In genomic region chr9:108648166-108648565, GRCm38 (mm10) we compare ENCODE assay signal across 8 mouse cellular contexts. TPM values are rescaled to one million over a fixed set of nuclear protein-coding genes. Genes with fewer than 3 reads are reported as not detected.
DNase-seq lines count a peak whose midpoint lies in the region; ATAC-seq and TF ChIP-seq lines count a peak whose summit lies in the region.

No protein-coding gene starts in this region.

- no peak for TF ChIP-seq POLR2A in thymus, adult 2 months (IDR thresholded peaks at IDR 0.05; ENCODE audit: control insufficient read depth, extremely low read depth, insufficient read depth, low read length, poor library complexity)

- H3K4me1 ChIP-seq in thymus, adult 2 months (replicated peaks; ENCODE audit: control insufficient read depth, insufficient read depth, low read length): peaks cover 8% of the 10 kb centered on the region
- peaks cover 26% of the 10 kb centered on the region for H3K4me1 ChIP-seq in forebrain, embryonic 10.5 days
- peaks cover 13% of the 10 kb centered on the region for H3K4me1 ChIP-seq in lung, embryonic 16.5 days (replicated peaks; ENCODE audit: control insufficient read depth, insufficient read depth, low read length)
- H3K4me1 ChIP-seq in stomach, postnatal 0 days (replicated peaks; ENCODE audit: control insufficient read depth, insufficient read depth): 0 out of 2 replicates have a peak, but pooled peaks cover 2% of the 10 kb centered on the region

- no peaks in the 10 kb centered on the region for H3K9me3 ChIP-seq in forebrain, embryonic 10.5 days
- no peaks in the 10 kb centered on the region for H3K9me3 ChIP-seq in lung, embryonic 16.5 days (ENCODE audit: control insufficient read depth, low read length)
- no peaks in the 10 kb centered on the region for H3K9me3 ChIP-seq in stomach, postnatal 0 days (ENCODE audit: control insufficient read depth, low read length)

- peak overlapping the region; percentile 86 for H3K9ac ChIP-seq in lung, embryonic 16.5 days (ENCODE audit: low read length)
- peak overlapping the region; percentile 96 for H3K9ac ChIP-seq in stomach, postnatal 0 days (ENCODE audit: low read length)

- no peak for DNase-seq in thymus, adult 2 months
- no peak for DNase-seq in thymus, postnatal 25 days
- no peak for DNase-seq in forebrain, embryonic 10.5 days (ENCODE audit: extremely low spot score, low spot score)
- DNase-seq in kidney, adult 8-10 months: peak; percentile 59 to 73
- peak; percentile 42 for DNase-seq in stomach, postnatal 0 days (ENCODE audit: low spot score)
- DNase-seq in left cerebral cortex, adult 18-20 months (ENCODE audit: low spot score in 2 of 2): no peak
- DNase-seq in gastrocnemius, adult 8-10 months (ENCODE audit: low spot score in 2 of 2): no peak

- H3K4me2 ChIP-seq in lung, embryonic 16.5 days (ENCODE audit: low read depth, low read length): peak overlapping the region; percentile 81
- H3K4me2 ChIP-seq in stomach, postnatal 0 days (replicated peaks; ENCODE audit: low read depth): peak overlapping the region; percentile 73

- H3K4me3 ChIP-seq in thymus, adult 2 months (ENCODE audit: control insufficient read depth, insufficient read depth, low read length): peak overlapping the region; percentile 93
- peak overlapping the region; percentile 89 for H3K4me3 ChIP-seq in forebrain, embryonic 10.5 days
- peak overlapping the region; percentile 71 for H3K4me3 ChIP-seq in lung, embryonic 16.5 days (ENCODE audit: low read length)
- H3K4me3 ChIP-seq in stomach, postnatal 0 days (ENCODE audit: low read depth, low read length): peak overlapping the region; percentile 92

- no peaks in the 10 kb centered on the region for H3K27me3 ChIP-seq in thymus, adult 2 months (ENCODE audit: control insufficient read depth, insufficient read depth, low read length)
- H3K27me3 ChIP-seq in forebrain, embryonic 10.5 days (ENCODE audit: poor library complexity, severe bottlenecking): no peaks in the 10 kb centered on the region
- H3K27me3 ChIP-seq in lung, embryonic 16.5 days (ENCODE audit: control insufficient read depth, insufficient read depth, low read depth, low read length): no peaks in the 10 kb centered on the region
- no peaks in the 10 kb centered on the region for H3K27me3 ChIP-seq in stomach, postnatal 0 days (ENCODE audit: control insufficient read depth, insufficient read depth, low read length)

- WGBS in thymus, adult 2 months: 20% methylated on average over 10 of the region's 10 CpGs
- WGBS in forebrain, embryonic 10.5 days: 52% methylated on average over 10 of the region's 10 CpGs
- 21% methylated on average over 10 of the region's 10 CpGs for WGBS in lung, embryonic 16.5 days
- 14% methylated on average over 10 of the region's 10 CpGs for WGBS in stomach, postnatal 0 days

- no peak overlapping the region for H3K27ac ChIP-seq in thymus, adult 2 months (ENCODE audit: control insufficient read depth, insufficient read depth, low read length)
- peak overlapping the region; percentile 91 for H3K27ac ChIP-seq in forebrain, embryonic 10.5 days
- peak overlapping the region; percentile 56 for H3K27ac ChIP-seq in lung, embryonic 16.5 days (ENCODE audit: low read length)
- H3K27ac ChIP-seq in stomach, postnatal 0 days (replicated peaks): peak overlapping the region; percentile 99

- H3K36me3 ChIP-seq in thymus, adult 2 months (ENCODE audit: control insufficient read depth, insufficient read depth, low read length): peaks cover 5% of the 10 kb centered on the region; the same call in 1 of the 2 replicates
- peaks cover 18% of the 10 kb centered on the region for H3K36me3 ChIP-seq in forebrain, embryonic 10.5 days (replicated peaks)
- peaks cover 2% of the 10 kb centered on the region; the same call in 1 of the 2 replicates for H3K36me3 ChIP-seq in lung, embryonic 16.5 days (ENCODE audit: control insufficient read depth, insufficient read depth, low read length)
- H3K36me3 ChIP-seq in stomach, postnatal 0 days (ENCODE audit: control insufficient read depth, insufficient read depth, low read length): no peaks in the 10 kb centered on the region; the same call in 1 of the 2 replicates

- TF ChIP-seq CTCF in thymus, adult 2 months (IDR thresholded peaks at IDR 0.05; ENCODE audit: borderline replicate concordance, control insufficient read depth, extremely low read depth, insufficient read depth, low read length, poor library complexity): no peak
- TF ChIP-seq CTCF in stomach, postnatal 0 days (IDR thresholded peaks at IDR 0.05; ENCODE audit: low read depth): no peak

- TF ChIP-seq EP300 in stomach, postnatal 0 days (optimal IDR thresholded peaks at IDR 0.05): no peak

- no peak for ATAC-seq in lung, embryonic 16.5 days (ENCODE audit: low read depth)
- ATAC-seq in stomach, postnatal 0 days (ENCODE audit: low FRiP score, low TSS enrichment): no peak; the same call in 1 of the 2 replicates

RNA-seq across cellular contexts. Expression of gene Arih2, which starts 1.0 kb away (rescaled TPM):
- polyA plus RNA-seq in thymus, adult 2 months (2012; rRNA removed): 56.0 and 63.0 TPM in 2 replicates
- polyA plus RNA-seq in forebrain, embryonic 10.5 days (2016; fragmentation: Nextera tagmentation; extraction: Ambion mirVana): 64.1 and 69.1 TPM in 2 replicates
- 44.3 and 46.7 TPM in 2 replicates for polyA plus RNA-seq in lung, embryonic 16.5 days (2015; fragmentation: Nextera tagmentation; extraction: Ambion mirVana)
- polyA plus RNA-seq in stomach, postnatal 0 days (2015; fragmentation: Nextera tagmentation; extraction: Ambion mirVana): 25.1 and 27.2 TPM in 2 replicates
- 10 to 100 TPM; 51.0 to 51.8 TPM for total RNA-seq in left cerebral cortex, adult 18-20 months (2021)
- total RNA-seq in gastrocnemius, adult 8-10 months (2022): 10 to 100 TPM; 68.7 to 85.9 (median 81.8) TPM

RNA-seq across cellular contexts. Expression of gene Slc25a20, which starts 13.7 kb away (rescaled TPM):
- 19.8 and 24.7 TPM in 2 replicates for polyA plus RNA-seq in thymus, adult 2 months (2012; rRNA removed)
- polyA plus RNA-seq in forebrain, embryonic 10.5 days (2016; fragmentation: Nextera tagmentation; extraction: Ambion mirVana): 33.1 and 35.8 TPM in 2 replicates
- polyA plus RNA-seq in lung, embryonic 16.5 days (2015; fragmentation: Nextera tagmentation; extraction: Ambion mirVana): 44.8 and 46.8 TPM in 2 replicates
- 71.5 and 75.1 TPM in 2 replicates for polyA plus RNA-seq in stomach, postnatal 0 days (2015; fragmentation: Nextera tagmentation; extraction: Ambion mirVana)
- 10 to 100 TPM; 11.5 to 13.7 TPM for total RNA-seq in left cerebral cortex, adult 18-20 months (2021)
- total RNA-seq in gastrocnemius, adult 8-10 months (2022): 10 to 100 TPM; 62.5 to 78.8 (median 68.7) TPM

RNA-seq across cellular contexts. Expression of gene Prkar2a, which starts 40.9 kb away (rescaled TPM):
- polyA plus RNA-seq in thymus, adult 2 months (2012; rRNA removed): 5.7 and 5.8 TPM in 2 replicates
- 28.5 and 30.1 TPM in 2 replicates for polyA plus RNA-seq in forebrain, embryonic 10.5 days (2016; fragmentation: Nextera tagmentation; extraction: Ambion mirVana)
- polyA plus RNA-seq in lung, embryonic 16.5 days (2015; fragmentation: Nextera tagmentation; extraction: Ambion mirVana): 13.1 and 14.8 TPM in 2 replicates
- polyA plus RNA-seq in stomach, postnatal 0 days (2015; fragmentation: Nextera tagmentation; extraction: Ambion mirVana): 22.2 and 24.0 TPM in 2 replicates
- total RNA-seq in left cerebral cortex, adult 18-20 months (2021): 10 to 100 TPM; 47.7 to 50.9 TPM
- 100 to 1,000 TPM; 182 to 235 (median 191) TPM for total RNA-seq in gastrocnemius, adult 8-10 months (2022)

RNA-seq across cellular contexts. Expression of gene P4htm, which starts 50.7 kb away (rescaled TPM):
- 6.6 and 10.5 TPM in 2 replicates for polyA plus RNA-seq in thymus, adult 2 months (2012; rRNA removed)
- 11.9 and 12.1 TPM in 2 replicates for polyA plus RNA-seq in forebrain, embryonic 10.5 days (2016; fragmentation: Nextera tagmentation; extraction: Ambion mirVana)
- 8.0 and 8.3 TPM in 2 replicates for polyA plus RNA-seq in lung, embryonic 16.5 days (2015; fragmentation: Nextera tagmentation; extraction: Ambion mirVana)
- polyA plus RNA-seq in stomach, postnatal 0 days (2015; fragmentation: Nextera tagmentation; extraction: Ambion mirVana): 3.7 and 4.4 TPM in 2 replicates
- 10 to 100 TPM; 91.8 to 92.3 TPM for total RNA-seq in left cerebral cortex, adult 18-20 months (2021)
- 1 to 10 TPM; 3.8 to 5.5 (median 4.9) TPM for total RNA-seq in gastrocnemius, adult 8-10 months (2022)

Comparison
In these comparisons a context has a peak if more than half of its experiments do, and no peak if none do; other contexts are left out.
1. DNase-seq: peak in kidney, adult 8-10 months (2 of 2) and stomach, postnatal 0 days (single experiment); none in thymus, adult 2 months (single experiment), thymus, postnatal 25 days (single experiment), forebrain, embryonic 10.5 days (single experiment), left cerebral cortex, adult 18-20 months (0 of 2) and gastrocnemius, adult 8-10 months (0 of 2).
2. Peak in every context shown above with its lines, with median percentiles within 50 percentile points of each other: H3K4me3 ChIP-seq.